Mouse (Mus musculus) frontal cortex, postnatal 14 days (tissue): ENCODE measurements around the gene P3h1.

Source experiments
- DNase-seq, 2 experiments: peaks; one replicate each; pipeline ENCODE4 v3.0.0; 2022; ENCODE audit warnings: low spot score in 2 of 2

Gene P3h1

GRCm38 (mm10) chr4:119232410-119233255, at the start of gene P3h1, which contains the start of gene AU022252:
P3h1 (plus strand) TSS chr4:119232915.
AU022252 (minus strand) TSS chr4:119232712.
- peak; percentile 97 to 98 for DNase-seq

GRCm38 (mm10) chr4:119183525-119183924, 49.2 kb upstream of the P3h1 start:
- no peak for DNase-seq

GRCm38 (mm10) chr4:119185771-119186170, 46.9 kb upstream of the P3h1 start:
- no peak for DNase-seq

GRCm38 (mm10) chr4:119188060-119188785, 44.5 kb upstream of the P3h1 start:
- DNase-seq: no peak

GRCm38 (mm10) chr4:119189392-119189791, 43.3 kb upstream of the P3h1 start:
- DNase-seq: no peak

- no peak for DNase-seq
These were observed 42.9 kb upstream of the P3h1 start, which contains the start of gene Ermap for GRCm38 (mm10) chr4:119189864-119190263. Ermap (minus strand) TSS chr4:119190011.

- no peak for DNase-seq
These were observed 42.1 kb upstream of the P3h1 start for GRCm38 (mm10) chr4:119190618-119191017.

- no peak for DNase-seq
These were observed 41.4 kb upstream of the P3h1 start for GRCm38 (mm10) chr4:119191273-119191672.

GRCm38 (mm10) chr4:119192757-119193156, 40.0 kb upstream of the P3h1 start:
- DNase-seq: no peak

- peak; percentile 57 to 75 for DNase-seq
These were observed 37.7 kb upstream of the P3h1 start, which contains the start of gene Svbp for GRCm38 (mm10) chr4:119194909-119195581. Svbp (plus strand) TSS chr4:119195306.

GRCm38 (mm10) chr4:119195582-119196320, 37.0 kb upstream of the P3h1 start:
- DNase-seq: no peak

- DNase-seq: no peak
These were observed 34.6 kb upstream of the P3h1 start for GRCm38 (mm10) chr4:119198105-119198504.

- DNase-seq: peak; percentile 20 to 49
These were observed 28.0 kb upstream of the P3h1 start for GRCm38 (mm10) chr4:119204672-119205071.

- no peak for DNase-seq
These were observed 16.0 kb upstream of the P3h1 start for GRCm38 (mm10) chr4:119216667-119217066.

- no peak for DNase-seq
These were observed 14.5 kb upstream of the P3h1 start, which contains the start of gene Tmem269 for GRCm38 (mm10) chr4:119218169-119218568. Tmem269 (minus strand) TSS chr4:119218217.

- no peak for DNase-seq
These were observed 9.0 kb upstream of the P3h1 start for GRCm38 (mm10) chr4:119223696-119224095.

GRCm38 (mm10) chr4:119224534-119224933, 8.2 kb upstream of the P3h1 start:
- DNase-seq: no peak

GRCm38 (mm10) chr4:119225719-119226118, 7.0 kb upstream of the P3h1 start:
- DNase-seq: no peak

GRCm38 (mm10) chr4:119226751-119227150, 6.0 kb upstream of the P3h1 start:
- no peak for DNase-seq

- peak in 1 of 2 experiments; percentile 47 for DNase-seq
These were observed 664 bp downstream of the P3h1 start for GRCm38 (mm10) chr4:119233256-119233901.

GRCm38 (mm10) chr4:119234348-119234747, 1.6 kb downstream of the P3h1 start:
- DNase-seq: no peak
